Mouse (Mus musculus): ENCODE measurements at regions not wholly inside any gene's neighbourhood (a gene's known extent, or its start where the extent isn't known, plus 50 kb on each side); places are given as distances from the start of the nearest gene placed in this dataset.
A peak's percentile ranks its signal among the peaks of the same experiment; 100 is the strongest.

- no peak overlapping the region for H3K4me2 ChIP-seq
These were observed 138.1 kb upstream of the Gm11114 start for GRCm38 (mm10) chr9:85174431-85174830.

DNA sequence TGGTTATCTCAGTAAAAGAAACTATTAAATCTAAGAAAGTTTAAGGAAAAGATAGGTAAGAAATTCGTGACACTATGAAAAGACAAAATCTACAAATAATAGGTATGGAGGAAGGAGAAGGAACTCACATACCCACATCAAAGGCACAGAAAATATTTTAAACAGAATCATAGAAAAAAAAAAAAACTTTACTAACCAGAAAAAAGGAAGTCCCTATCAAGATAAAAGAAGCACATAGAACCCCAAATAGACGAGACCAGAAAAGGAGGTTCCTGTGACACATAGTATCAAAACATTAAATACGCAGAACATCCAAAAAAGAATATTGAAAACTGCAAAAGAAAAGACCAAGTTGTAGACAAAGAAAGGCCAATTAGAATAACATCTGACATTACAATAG, 111.4 kb upstream of the Gm11114 start:
- 69% methylated on average over 3 of the region's 3 CpGs for WGBS

More at GRCm38 (mm10) chr9:85174431-85174830, 138.1 kb upstream of the Gm11114 start:
- TF ChIP-seq CTCF (IDR thresholded peaks at IDR 0.05; ENCODE audit: low read depth), result no peak
- Histone ChIP-seq H3K36me3 (ENCODE audit: insufficient read depth) (no peaks in the 10 kb centered on the region), H3K9ac (no peak overlapping the region), H3K4me3 (ENCODE audit: low read depth, low read length) (no peak overlapping the region), H3K9me3 (ENCODE audit: low read depth, low read length) (no peaks in the 10 kb centered on the region), H3K27ac (ENCODE audit: low read depth) (no peak overlapping the region), H3K4me1 (ENCODE audit: insufficient read depth) (no peaks in the 10 kb centered on the region), H3K27me3 (ENCODE audit: insufficient read depth, low read length) (no peaks in the 10 kb centered on the region)
- DNase-seq (peak; percentile 21), ATAC-seq (ENCODE audit: insufficient read depth) (no peak; the same call in 1 of the 2 replicates)
- 48% methylated on average over 3 of the region's 3 CpGs for WGBS

GRCm38 (mm10) chr9:85224870-85225269, 87.7 kb upstream of the Gm11114 start:
- 66% methylated on average over 3 of the region's 3 CpGs for WGBS
- no peak for TF ChIP-seq CTCF (IDR thresholded peaks at IDR 0.05; ENCODE audit: low read depth)
- H3K9me3 ChIP-seq (ENCODE audit: low read depth, low read length), result no peaks in the 10 kb centered on the region
- H3K27ac ChIP-seq (ENCODE audit: low read depth), result no peak overlapping the region
- DNase-seq (no peak), ATAC-seq (ENCODE audit: insufficient read depth) (no peak)
- H3K9ac ChIP-seq, result no peak overlapping the region
- no peaks in the 10 kb centered on the region for H3K27me3 ChIP-seq (ENCODE audit: insufficient read depth, low read length)
- no peaks in the 10 kb centered on the region for H3K36me3 ChIP-seq (ENCODE audit: insufficient read depth)
- no peaks in the 10 kb centered on the region for H3K4me1 ChIP-seq (ENCODE audit: insufficient read depth)
- no peak overlapping the region for H3K4me3 ChIP-seq (ENCODE audit: low read depth, low read length)
- no peak overlapping the region for H3K4me2 ChIP-seq

More for the DNA sequence above, 111.4 kb upstream of the Gm11114 start:
- no peaks in the 10 kb centered on the region for H3K27me3 ChIP-seq (ENCODE audit: insufficient read depth, low read length)
- H3K4me2 ChIP-seq, result no peak overlapping the region
- no peak overlapping the region for H3K27ac ChIP-seq (ENCODE audit: low read depth)
- no peak overlapping the region for H3K4me3 ChIP-seq (ENCODE audit: low read depth, low read length)
- TF ChIP-seq CTCF (IDR thresholded peaks at IDR 0.05; ENCODE audit: low read depth), result no peak
- H3K9ac ChIP-seq, result no peak overlapping the region
- no peaks in the 10 kb centered on the region for H3K9me3 ChIP-seq (ENCODE audit: low read depth, low read length)
- ATAC-seq (ENCODE audit: insufficient read depth) (no peak), DNase-seq (no peak)
- H3K4me1 ChIP-seq (ENCODE audit: insufficient read depth), result no peaks in the 10 kb centered on the region
- H3K36me3 ChIP-seq (ENCODE audit: insufficient read depth), result no peaks in the 10 kb centered on the region

Data from lung, embryonic 14.5 days (tissue).